Mouse (Mus musculus): ENCODE results near the gene Hfe2. TPM values are rescaled to one million over a fixed set of nuclear protein-coding genes. Genes with fewer than 3 reads are reported as not detected.

The Hfe2 gene
- polyA plus RNA-seq, 2 experiments, result 3.8 to 4.3 TPM

- 45% methylated on average over 6 of the region's 6 CpGs for WGBS (ENCODE audit: insufficient replicate concordance)
- no peak for ATAC-seq (ENCODE audit: insufficient read depth)
- no peak for DNase-seq (ENCODE audit: low read depth in 3 of 3, low spot score in 3 of 3)
- H3K4me2 ChIP-seq (ENCODE audit: low read depth), result no peak overlapping the region
- no peaks in the 10 kb centered on the region for H3K36me3 ChIP-seq (replicated peaks; ENCODE audit: control insufficient read depth, insufficient read depth, low read depth)
- H3K9me3 ChIP-seq (ENCODE audit: control insufficient read depth, low read length), result no peaks in the 10 kb centered on the region
- no peaks in the 10 kb centered on the region for H3K27me3 ChIP-seq (ENCODE audit: control insufficient read depth, insufficient read depth, low read length)
- H3K9ac ChIP-seq (replicated peaks), result no peak overlapping the region
- H3K4me1 ChIP-seq (replicated peaks; ENCODE audit: control insufficient read depth in 2 of 2, insufficient read depth in 2 of 2, low read length in 1 of 2), result peaks cover 0 to 3% of the 10 kb centered on the region in 2 experiments; a peak in 3 of 4 replicates
- TF ChIP-seq EP300 (IDR thresholded peaks at IDR 0.05; ENCODE audit: low read depth) (no peak), CTCF (IDR thresholded peaks at IDR 0.05; ENCODE audit: low read depth) (no peak)
- H3K4me3 ChIP-seq (ENCODE audit: insufficient read depth in 1 of 2, low read depth in 2 of 2, low read length in 2 of 2), result no peak overlapping the region
- no peak overlapping the region for H3K27ac ChIP-seq
Measured at GRCm38 (mm10) chr3:96553601-96554000, 28.6 kb downstream of the Hfe2 start.

GRCm38 (mm10) chr3:96554251-96554650 lies 29.3 kb downstream of the Hfe2 start:
- ATAC-seq (ENCODE audit: insufficient read depth), result no peak
- no peak overlapping the region for H3K4me2 ChIP-seq (ENCODE audit: low read depth)
- no peaks in the 10 kb centered on the region for H3K9me3 ChIP-seq (ENCODE audit: control insufficient read depth, low read length)
- no peaks in the 10 kb centered on the region for H3K27me3 ChIP-seq (ENCODE audit: control insufficient read depth, insufficient read depth, low read length)
- H3K4me1 ChIP-seq (replicated peaks; ENCODE audit: control insufficient read depth in 2 of 2, insufficient read depth in 2 of 2, low read length in 1 of 2), result peaks cover under 1 to 3% of the 10 kb centered on the region in 2 experiments; a peak in 3 of 4 replicates
- 74% methylated on average over 6 of the region's 6 CpGs for WGBS (ENCODE audit: insufficient replicate concordance)
- no peaks in the 10 kb centered on the region for H3K36me3 ChIP-seq (replicated peaks; ENCODE audit: control insufficient read depth, insufficient read depth, low read depth)
- TF ChIP-seq CTCF (IDR thresholded peaks at IDR 0.05; ENCODE audit: low read depth), result no peak
- TF ChIP-seq EP300 (IDR thresholded peaks at IDR 0.05; ENCODE audit: low read depth), result no peak
- no peak overlapping the region for H3K27ac ChIP-seq
- no peak for DNase-seq (ENCODE audit: low read depth in 3 of 3, low spot score in 3 of 3)
- H3K4me3 ChIP-seq (ENCODE audit: insufficient read depth in 1 of 2, low read depth in 2 of 2, low read length in 2 of 2), result no peak overlapping the region
- H3K9ac ChIP-seq (replicated peaks), result no peak overlapping the region

GRCm38 (mm10) chr3:96555041-96555596 lies 30.1 kb downstream of the Hfe2 start:
- no peak overlapping the region for H3K9ac ChIP-seq (replicated peaks)
- H3K4me3 ChIP-seq (ENCODE audit: insufficient read depth in 1 of 2, low read depth in 2 of 2, low read length in 2 of 2), result no peak overlapping the region
- DNase-seq (ENCODE audit: low read depth in 3 of 3, low spot score in 3 of 3) (no peak), ATAC-seq (ENCODE audit: insufficient read depth) (no peak)
- no peak overlapping the region for H3K4me2 ChIP-seq (ENCODE audit: low read depth)
- peaks cover 7 to 11% of the 10 kb centered on the region in 2 experiments for H3K4me1 ChIP-seq (replicated peaks; ENCODE audit: control insufficient read depth in 2 of 2, insufficient read depth in 2 of 2, low read length in 1 of 2)
- TF ChIP-seq EP300 (IDR thresholded peaks at IDR 0.05; ENCODE audit: low read depth) (no peak), CTCF (IDR thresholded peaks at IDR 0.05; ENCODE audit: low read depth) (no peak)
- H3K36me3 ChIP-seq (replicated peaks; ENCODE audit: control insufficient read depth, insufficient read depth, low read depth), result peaks cover 7% of the 10 kb centered on the region
- 78% methylated on average over 12 of the region's 12 CpGs for WGBS (ENCODE audit: insufficient replicate concordance)
- H3K27ac ChIP-seq, result no peak overlapping the region
- no peaks in the 10 kb centered on the region for H3K9me3 ChIP-seq (ENCODE audit: control insufficient read depth, low read length)
- H3K27me3 ChIP-seq (ENCODE audit: control insufficient read depth, insufficient read depth, low read length), result no peaks in the 10 kb centered on the region

GRCm38 (mm10) chr3:96555999-96556614 lies 31.1 kb downstream of the Hfe2 start:
- H3K4me3 ChIP-seq (ENCODE audit: insufficient read depth in 1 of 2, low read depth in 2 of 2, low read length in 2 of 2), result peak overlapping the region in 1 of 2 experiments; percentile 89; a peak in 1 of 4 replicates
- no peak overlapping the region for H3K27ac ChIP-seq
- peaks cover 10 to 12% of the 10 kb centered on the region in 2 experiments for H3K4me1 ChIP-seq (replicated peaks; ENCODE audit: control insufficient read depth in 2 of 2, insufficient read depth in 2 of 2, low read length in 1 of 2)
- DNase-seq (ENCODE audit: low read depth in 3 of 3, low spot score in 3 of 3), result no peak
- H3K9me3 ChIP-seq (ENCODE audit: control insufficient read depth, low read length), result no peaks in the 10 kb centered on the region
- H3K4me2 ChIP-seq (ENCODE audit: low read depth), result peak overlapping the region; percentile 99
- H3K27me3 ChIP-seq (ENCODE audit: control insufficient read depth, insufficient read depth, low read length), result no peaks in the 10 kb centered on the region
- ATAC-seq (ENCODE audit: insufficient read depth), result no peak
- H3K9ac ChIP-seq (replicated peaks), result no peak overlapping the region
- no peak for TF ChIP-seq EP300 (IDR thresholded peaks at IDR 0.05; ENCODE audit: low read depth)
- no peak for TF ChIP-seq CTCF (IDR thresholded peaks at IDR 0.05; ENCODE audit: low read depth)
- 60% methylated on average over 15 of the region's 15 CpGs for WGBS (ENCODE audit: insufficient replicate concordance)
- H3K36me3 ChIP-seq (replicated peaks; ENCODE audit: control insufficient read depth, insufficient read depth, low read depth), result peaks cover 15% of the 10 kb centered on the region

Measured in liver, embryonic 14.5 days (tissue).